Mouse (Mus musculus) lung, postnatal 4 days (tissue): ENCODE results near the gene Bmyc.
"Not testable (repeated sequence)": the region's sequence is repeated elsewhere in the genome, so short reads cannot be mapped to it uniquely, and the experiment has no call there.

ENCODE experiments used
- DNase-seq, 2 experiments: peaks; one replicate each; pipeline ENCODE4 v3.0.0; 2021

Gene Bmyc

GRCm38 (mm10) chr2:25733199-25733930, 26.8 kb downstream of the Bmyc start:
- DNase-seq: no peak

- DNase-seq: not testable (repeated sequence)
These were observed 30.2 kb downstream of the Bmyc start, which contains the start of gene Obp2b for GRCm38 (mm10) chr2:25736709-25737108. TSS of gene Obp2b (plus strand) at chr2:25737009.

DNA sequence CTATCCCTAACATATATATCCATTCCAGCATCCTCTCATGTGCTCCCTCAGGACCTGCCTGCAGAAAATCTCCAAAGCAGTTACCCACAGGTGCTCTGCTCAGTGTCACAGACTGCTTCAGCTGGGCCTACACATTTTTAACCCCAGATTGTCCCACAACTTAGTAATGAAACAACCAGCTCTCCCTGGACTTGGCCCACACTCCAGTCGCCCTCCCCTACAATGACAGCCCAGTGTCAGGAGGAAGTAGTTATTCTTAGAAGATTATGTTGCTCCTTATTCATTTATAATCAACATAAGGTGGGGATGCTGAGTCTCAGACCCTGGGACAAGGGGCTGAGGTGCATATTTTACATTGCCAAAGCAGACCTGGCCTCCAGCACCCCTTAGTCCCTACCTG, 35.1 kb downstream of the Bmyc start:
- no peak for DNase-seq

DNA sequence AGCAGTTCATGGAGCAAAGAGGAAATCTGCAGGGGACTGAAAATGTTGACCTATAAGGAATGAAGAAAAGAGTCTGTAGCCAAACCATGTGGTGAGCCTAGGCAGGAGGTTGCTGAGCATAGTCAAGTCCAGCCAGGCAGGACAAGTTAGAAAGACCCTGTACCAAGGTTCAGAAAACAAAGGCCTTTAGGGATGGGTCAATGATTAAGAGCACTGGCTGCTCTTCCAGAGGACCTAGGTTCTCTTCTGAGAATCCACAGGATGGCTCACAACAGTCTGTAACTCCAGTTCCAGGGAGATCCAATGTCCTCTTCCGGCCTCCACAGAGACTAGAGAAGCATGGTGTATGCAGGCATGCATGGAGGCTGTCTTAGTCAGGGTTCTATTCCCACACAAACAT, 47.7 kb downstream of the Bmyc start:
- no peak for DNase-seq
